Mouse (Mus musculus): ENCODE measurements around the gene Zbbx.

Gene Zbbx

GRCm38 (mm10) chr3:75164838-75165496 is at the start of gene Zbbx:
TSS of gene Zbbx (minus strand) at chr3:75165034.
- DNase-seq (ENCODE audit: low read depth, low spot score): no peak

- DNase-seq (ENCODE audit: low read depth, low spot score): peak; percentile 9
Observed at GRCm38 (mm10) chr3:75202808-75203503, 38.1 kb upstream of the Zbbx start.

- DNase-seq (ENCODE audit: low read depth, low spot score): no peak
Observed at GRCm38 (mm10) chr3:75182606-75183005, 17.8 kb upstream of the Zbbx start.

- DNase-seq (ENCODE audit: low read depth, low spot score): no peak
Observed at GRCm38 (mm10) chr3:75141876-75142275, 23.0 kb downstream of the Zbbx start.

GRCm38 (mm10) chr3:75104867-75105266 is 60.0 kb downstream of the Zbbx start:
- DNase-seq (ENCODE audit: low read depth, low spot score): no peak

- no peak for DNase-seq (ENCODE audit: low read depth, low spot score)
Observed at GRCm38 (mm10) chr3:75085762-75086161, 79.1 kb downstream of the Zbbx start.

GRCm38 (mm10) chr3:75078906-75079305 is 85.9 kb downstream of the Zbbx start:
- DNase-seq (ENCODE audit: low read depth, low spot score): no peak

GRCm38 (mm10) chr3:75009701-75010100 is 155.1 kb downstream of the Zbbx start:
- no peak for DNase-seq (ENCODE audit: low read depth, low spot score)

All from skeletal muscle tissue, adult 2 months (tissue).